Mouse (Mus musculus) right cerebral cortex, postnatal 4 days (tissue): Measurements from ENCODE around the gene Gm9789.
"Not testable (repeated sequence)": the region's sequence is repeated elsewhere in the genome, so short reads cannot be mapped to it uniquely, and the experiment has no call there.

ENCODE experiments used
- DNase-seq: peaks from one replicate; pipeline ENCODE4 v3.0.0-alpha.2; 2022

The Gm9789 gene

DNA sequence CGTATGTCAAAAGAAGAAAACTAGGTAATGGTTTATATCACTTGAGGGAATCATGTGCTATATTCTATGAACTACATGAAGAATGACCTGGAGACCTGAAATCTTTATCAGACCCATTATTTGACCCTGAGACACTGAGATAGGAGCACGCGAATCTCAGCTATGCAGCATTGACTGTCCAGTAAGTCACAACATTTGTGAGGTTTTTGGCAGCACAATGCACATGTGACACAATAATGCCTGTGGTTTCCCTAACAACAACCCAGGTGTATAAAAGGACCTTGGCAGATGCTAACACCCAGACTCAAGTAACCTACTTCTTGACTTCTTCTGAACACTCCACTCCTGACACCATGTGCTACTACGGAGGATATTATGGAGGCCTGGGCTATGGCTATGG lies at the start of gene Gm9789:
Gm9789 (plus strand) TSS at position 301 of the 400 bp plus-strand sequence.
- no peak for DNase-seq

DNA sequence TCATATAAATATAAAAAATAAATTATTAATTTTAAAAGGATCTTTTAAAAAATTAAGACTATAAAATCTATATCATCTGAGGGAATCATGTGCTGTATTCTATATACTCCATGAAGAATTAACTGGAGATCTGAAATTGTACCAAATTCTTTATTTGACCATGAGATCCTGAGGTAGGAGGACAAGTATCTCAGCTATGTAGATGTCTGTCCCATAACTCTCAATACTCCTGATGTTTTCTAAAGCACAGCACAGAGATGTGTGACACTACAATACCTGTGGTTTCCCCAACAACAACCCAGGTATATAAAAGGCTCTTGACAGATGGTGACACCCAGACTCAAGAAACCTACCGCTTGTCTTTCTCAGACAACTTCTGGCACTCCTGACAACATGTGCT lies 17.2 kb upstream of the Gm9789 start, which contains the start of gene Gm6358:
Gm6358 (plus strand) TSS at position 301 of the 400 bp plus-strand sequence.
- DNase-seq, result no peak

DNA sequence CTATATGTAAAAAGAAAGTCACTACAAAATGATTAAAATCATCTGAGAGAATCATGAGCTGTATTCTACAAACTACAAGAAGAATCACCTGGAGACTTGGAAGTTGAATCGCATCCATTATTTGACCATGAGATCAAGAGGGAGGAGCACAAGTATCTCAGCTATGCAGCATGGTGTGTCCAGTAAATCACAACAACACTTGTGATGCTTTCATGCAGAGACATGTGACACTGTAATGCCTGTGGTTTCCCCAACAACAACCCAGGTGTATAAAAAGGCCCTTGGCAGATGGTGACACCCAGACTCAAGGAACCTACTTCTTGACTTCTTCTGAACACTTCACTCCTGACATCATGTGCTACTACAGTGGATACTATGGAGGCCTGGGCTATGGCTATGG lies 7.0 kb upstream of the Gm9789 start, which contains the start of gene Gm10061:
Gm10061 (plus strand) TSS at position 301 of the 400 bp plus-strand sequence.
- no peak for DNase-seq

DNA sequence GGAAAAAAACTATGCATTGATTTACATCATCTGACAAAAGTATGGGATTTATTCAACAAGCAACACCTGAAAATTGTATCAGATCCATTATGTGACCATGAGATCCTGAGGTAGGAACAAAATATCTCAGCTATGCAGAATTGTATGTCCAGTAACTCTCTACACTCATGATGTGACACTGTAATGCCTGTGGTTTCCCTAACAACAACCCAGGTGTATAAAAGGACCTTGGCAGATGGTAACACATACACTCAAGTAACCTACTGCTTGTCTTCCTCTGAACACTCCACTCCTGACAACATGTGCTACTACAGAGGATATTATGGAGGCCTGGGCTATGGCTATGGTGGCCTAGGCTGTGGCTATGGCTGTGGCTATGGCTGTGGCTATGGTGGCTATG lies 11.4 kb downstream of the Gm9789 start, which contains the start of gene Gm7735:
Gm7735 (plus strand) TSS at position 301 of the 400 bp plus-strand sequence.
- not testable (repeated sequence) for DNase-seq

DNA sequence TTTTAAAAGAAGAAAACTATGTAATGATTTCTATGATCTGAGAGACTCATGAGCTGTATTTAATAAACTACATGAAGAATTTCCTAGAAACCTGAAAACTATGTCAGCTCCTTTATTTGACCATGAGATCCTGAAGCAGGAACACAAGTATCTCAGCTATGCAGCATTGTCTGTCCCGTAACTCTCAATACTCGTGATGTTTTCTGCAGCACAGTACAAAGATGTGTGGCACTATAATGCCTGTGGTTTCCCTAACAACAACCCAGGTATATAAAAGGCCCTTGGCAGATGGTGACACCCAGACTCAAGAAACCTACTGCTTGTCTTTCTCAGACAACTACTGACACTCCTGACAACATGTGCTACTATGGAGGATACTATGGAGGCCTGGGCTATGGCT lies 16.7 kb downstream of the Gm9789 start, which contains the start of gene 1110057P08Rik:
1110057P08Rik (plus strand) TSS at position 301 of the 400 bp plus-strand sequence.
- DNase-seq, result no peak

DNA sequence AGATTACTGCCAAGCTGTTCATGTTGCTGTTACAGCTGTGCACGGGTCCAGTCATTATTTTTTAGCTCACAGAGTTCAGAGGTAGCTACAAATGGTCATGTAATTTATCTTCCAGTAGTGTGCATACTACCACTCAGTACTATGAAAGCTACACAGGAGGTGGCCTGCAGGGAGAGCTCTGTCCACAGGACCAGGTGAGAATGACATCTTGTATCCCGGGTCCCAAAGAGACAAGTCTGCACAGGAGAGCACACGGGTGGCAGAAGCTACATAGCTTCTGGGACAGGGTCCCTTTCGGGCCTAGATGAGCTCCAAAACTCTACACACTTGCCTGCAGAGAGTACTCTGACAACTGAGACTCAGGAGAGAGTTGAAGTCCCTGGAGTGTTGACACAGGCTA lies 30.9 kb downstream of the Gm9789 start:
- DNase-seq, result no peak

DNA sequence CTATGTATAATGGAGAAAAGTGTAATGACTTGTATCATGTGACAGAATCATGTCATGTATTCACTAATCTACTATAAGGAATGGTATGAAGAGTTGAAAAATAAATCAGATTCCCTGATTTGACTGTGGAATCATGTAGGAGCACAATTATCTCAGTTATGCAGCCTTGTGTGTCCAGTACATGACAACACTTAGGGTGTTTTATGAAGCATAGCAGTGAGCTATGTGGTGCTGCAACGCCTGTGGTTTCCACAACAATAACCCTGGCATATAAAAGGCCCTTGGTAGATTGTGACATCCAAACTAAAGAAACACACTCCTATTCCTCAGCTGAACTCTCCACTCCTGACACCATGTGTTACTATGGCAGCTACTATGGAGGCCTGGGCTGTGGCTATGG lies 47.8 kb downstream of the Gm9789 start, which contains the start of gene Krtap20-2:
Krtap20-2 (plus strand) TSS at position 301 of the 400 bp plus-strand sequence.
- DNase-seq, result no peak
